Mouse (Mus musculus): ENCODE data around the gene Nr2c2ap. TPM values are rescaled to one million over a fixed set of nuclear protein-coding genes. Genes with fewer than 3 reads are reported as not detected.
A peak's percentile ranks its signal among the peaks of the same experiment; 100 is the strongest.

The Nr2c2ap gene
- polyA plus RNA-seq, 1 experiment from 2014 or later, result 14.9 TPM

DNA sequence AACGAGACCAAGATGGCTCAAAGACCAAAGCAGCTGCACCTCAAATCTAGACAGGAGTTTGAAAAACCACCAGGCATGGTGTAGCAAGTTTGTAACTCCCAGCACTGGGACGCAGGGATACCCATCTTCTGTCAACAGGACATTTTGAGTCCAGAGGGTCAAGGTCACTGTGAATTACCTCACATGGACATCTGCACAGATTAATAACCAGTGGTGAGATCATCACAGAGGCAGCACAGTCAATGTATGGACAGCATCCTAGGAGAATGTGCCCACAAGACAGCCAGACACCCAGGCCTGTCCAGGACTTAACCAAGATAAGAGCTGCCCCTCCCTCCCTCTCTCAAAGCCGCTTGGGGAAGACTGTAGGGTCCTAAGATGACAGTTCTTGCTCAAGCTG is 39.0 kb downstream of the Nr2c2ap start:
- Histone ChIP-seq H3K4me1 (ENCODE audit: insufficient read depth) (peaks cover 36% of the 10 kb centered on the region), H3K27ac (ENCODE audit: low read depth) (peak overlapping the region; percentile 55), H3K9ac (replicated peaks) (no peak overlapping the region; the same call in 1 of the 2 replicates), H3K36me3 (replicated peaks; ENCODE audit: insufficient read depth, low read length) (no peaks in the 10 kb centered on the region), H3K4me2 (ENCODE audit: low read depth, low read length) (no peak overlapping the region), H3K4me3 (ENCODE audit: low read depth, low read length) (no peak overlapping the region), H3K27me3 (ENCODE audit: insufficient read depth, low read length) (0 out of 2 replicates have a peak, but pooled peaks cover 7% of the 10 kb centered on the region), H3K9me3 (ENCODE audit: low read length) (no peaks in the 10 kb centered on the region)
- TF ChIP-seq EP300 (IDR thresholded peaks at IDR 0.05; ENCODE audit: low read depth) (0 out of 2 replicates have a peak, but pooled peaks have one; percentile 31), CTCF (IDR thresholded peaks at IDR 0.05; ENCODE audit: low read depth) (no peak)
- WGBS (ENCODE audit: insufficient replicate concordance), result 50% methylated on average over 3 of the region's 3 CpGs
- ATAC-seq (peak; percentile 51), DNase-seq (peak; percentile 45)

- Histone ChIP-seq H3K4me1 (ENCODE audit: insufficient read depth) (peaks cover 36% of the 10 kb centered on the region), H3K27ac (ENCODE audit: low read depth) (peak overlapping the region; percentile 55), H3K27me3 (ENCODE audit: insufficient read depth, low read length) (0 out of 2 replicates have a peak, but pooled peaks cover 4% of the 10 kb centered on the region), H3K36me3 (replicated peaks; ENCODE audit: insufficient read depth, low read length) (no peaks in the 10 kb centered on the region), H3K4me3 (ENCODE audit: low read depth, low read length) (no peak overlapping the region), H3K9me3 (ENCODE audit: low read length) (no peaks in the 10 kb centered on the region), H3K9ac (replicated peaks) (no peak overlapping the region; the same call in 1 of the 2 replicates), H3K4me2 (ENCODE audit: low read depth, low read length) (no peak overlapping the region)
- DNase-seq, result no peak
- ATAC-seq, result no peak
- TF ChIP-seq CTCF (IDR thresholded peaks at IDR 0.05; ENCODE audit: low read depth) (no peak), EP300 (IDR thresholded peaks at IDR 0.05; ENCODE audit: low read depth) (no peak)
- 62% methylated on average over 3 of the region's 3 CpGs for WGBS (ENCODE audit: insufficient replicate concordance)
These were observed 39.6 kb downstream of the Nr2c2ap start for GRCm38 (mm10) chr8:70170748-70171147.

- 0 out of 2 replicates have a peak overlapping the region, but pooled peaks have one; percentile 80 for H3K4me2 ChIP-seq (ENCODE audit: low read depth, low read length)
- no peaks in the 10 kb centered on the region for H3K36me3 ChIP-seq (replicated peaks; ENCODE audit: insufficient read depth, low read length)
- peaks cover 36% of the 10 kb centered on the region for H3K4me1 ChIP-seq (ENCODE audit: insufficient read depth)
- ATAC-seq (no peak), DNase-seq (no peak)
- 54% methylated on average over 7 of the region's 7 CpGs for WGBS (ENCODE audit: insufficient replicate concordance)
- TF ChIP-seq CTCF (IDR thresholded peaks at IDR 0.05; ENCODE audit: low read depth) (no peak), EP300 (IDR thresholded peaks at IDR 0.05; ENCODE audit: low read depth) (no peak)
- H3K4me3 ChIP-seq (ENCODE audit: low read depth, low read length), result no peak overlapping the region
- no peaks in the 10 kb centered on the region for H3K9me3 ChIP-seq (ENCODE audit: low read length)
- H3K27ac ChIP-seq (ENCODE audit: low read depth), result peak overlapping the region; percentile 55
- no peak overlapping the region for H3K9ac ChIP-seq (replicated peaks)
- no peaks in the 10 kb centered on the region for H3K27me3 ChIP-seq (ENCODE audit: insufficient read depth, low read length)
These were observed 40.1 kb downstream of the Nr2c2ap start for GRCm38 (mm10) chr8:70171240-70171639.

DNA sequence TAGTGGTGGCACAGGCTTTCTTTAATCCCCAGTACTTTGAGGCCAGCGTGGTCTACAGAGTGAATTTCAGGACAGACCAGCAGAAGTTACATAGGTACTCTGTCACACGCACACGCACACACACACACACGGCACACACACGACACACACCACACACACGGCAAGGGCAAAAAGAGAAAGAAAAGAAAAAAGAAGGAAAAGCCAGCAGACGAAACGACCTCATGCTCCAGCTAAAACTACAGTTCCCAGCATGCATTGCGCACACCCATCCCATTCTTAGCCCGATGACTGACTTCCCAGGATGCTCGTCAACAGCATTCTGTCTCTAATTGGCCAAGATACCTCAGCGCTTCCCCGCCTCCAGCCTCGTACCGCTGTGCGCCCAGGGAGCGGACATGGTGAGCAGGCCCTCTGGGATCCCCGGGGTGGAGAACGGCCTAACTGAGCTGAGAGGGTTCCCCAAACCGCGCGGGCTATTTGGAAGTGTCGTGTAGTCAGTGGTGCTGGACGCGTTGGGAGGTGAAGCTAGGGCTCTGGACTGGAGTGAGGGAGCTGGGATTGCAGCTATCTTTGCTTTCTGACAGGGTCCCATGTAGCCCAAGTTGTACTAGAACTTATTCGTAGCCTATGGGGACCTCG is 41.0 kb downstream of the Nr2c2ap start, which contains the start of gene Tmem161a:
Tmem161a (plus strand) TSS at position 314 of the 639 bp plus-strand sequence.
- H3K9ac ChIP-seq (replicated peaks), result peak within 1 kb of the TSS; percentile 79
- ATAC-seq, result peak; percentile 93
- H3K36me3 ChIP-seq (replicated peaks; ENCODE audit: insufficient read depth, low read length), result no peaks in the 10 kb centered on the region
- DNase-seq, result peak; percentile 91
- peak within 1 kb of the TSS; percentile 76 for H3K4me3 ChIP-seq (ENCODE audit: low read depth, low read length)
- peaks cover 33% of the 10 kb centered on the region for H3K4me1 ChIP-seq (ENCODE audit: insufficient read depth)
- no peaks in the 10 kb centered on the region for H3K27me3 ChIP-seq (ENCODE audit: insufficient read depth, low read length)
- H3K9me3 ChIP-seq (ENCODE audit: low read length), result no peaks in the 10 kb centered on the region
- TF ChIP-seq EP300 (IDR thresholded peaks at IDR 0.05; ENCODE audit: low read depth), result no peak
- H3K27ac ChIP-seq (ENCODE audit: low read depth), result peak within 1 kb of the TSS; percentile 84
- 2% methylated on average over 27 of the region's 27 CpGs for WGBS (ENCODE audit: insufficient replicate concordance)
- peak within 1 kb of the TSS; percentile 80 for H3K4me2 ChIP-seq (ENCODE audit: low read depth, low read length)

GRCm38 (mm10) chr8:70173320-70173719 is 42.2 kb downstream of the Nr2c2ap start:
- TF ChIP-seq CTCF (IDR thresholded peaks at IDR 0.05; ENCODE audit: low read depth) (no peak), EP300 (IDR thresholded peaks at IDR 0.05; ENCODE audit: low read depth) (no peak)
- no peaks in the 10 kb centered on the region for H3K27me3 ChIP-seq (ENCODE audit: insufficient read depth, low read length)
- ATAC-seq (no peak), DNase-seq (no peak)
- 46% methylated on average over 5 of the region's 5 CpGs for WGBS (ENCODE audit: insufficient replicate concordance)
- no peak overlapping the region for H3K27ac ChIP-seq (ENCODE audit: low read depth)
- peak overlapping the region; percentile 79 for H3K9ac ChIP-seq (replicated peaks)
- H3K4me2 ChIP-seq (ENCODE audit: low read depth, low read length), result peak overlapping the region; percentile 80
- H3K4me3 ChIP-seq (ENCODE audit: low read depth, low read length), result no peak overlapping the region
- peaks cover 33% of the 10 kb centered on the region for H3K4me1 ChIP-seq (ENCODE audit: insufficient read depth)
- H3K36me3 ChIP-seq (replicated peaks; ENCODE audit: insufficient read depth, low read length), result no peaks in the 10 kb centered on the region; the same call in 1 of the 2 replicates
- no peaks in the 10 kb centered on the region for H3K9me3 ChIP-seq (ENCODE audit: low read length)

GRCm38 (mm10) chr8:70174079-70174478 is 42.9 kb downstream of the Nr2c2ap start:
- H3K4me2 ChIP-seq (ENCODE audit: low read depth, low read length), result no peak overlapping the region
- H3K4me3 ChIP-seq (ENCODE audit: low read depth, low read length), result no peak overlapping the region
- H3K27me3 ChIP-seq (ENCODE audit: insufficient read depth, low read length), result no peaks in the 10 kb centered on the region
- no peak overlapping the region for H3K27ac ChIP-seq (ENCODE audit: low read depth)
- ATAC-seq (no peak), DNase-seq (no peak)
- no peaks in the 10 kb centered on the region; the same call in none of the 2 replicates for H3K36me3 ChIP-seq (replicated peaks; ENCODE audit: insufficient read depth, low read length)
- no peaks in the 10 kb centered on the region for H3K9me3 ChIP-seq (ENCODE audit: low read length)
- H3K4me1 ChIP-seq (ENCODE audit: insufficient read depth), result peaks cover 33% of the 10 kb centered on the region
- no peak overlapping the region for H3K9ac ChIP-seq (replicated peaks)
- WGBS (ENCODE audit: insufficient replicate concordance), result 76% methylated on average over 7 of the region's 7 CpGs
- TF ChIP-seq CTCF (IDR thresholded peaks at IDR 0.05; ENCODE audit: low read depth) (no peak), EP300 (IDR thresholded peaks at IDR 0.05; ENCODE audit: low read depth) (no peak)

Data from liver, postnatal 0 days (tissue).